Mouse (Mus musculus) liver, embryonic 11.5 days (tissue): ENCODE results near the gene Tmem274. TPM values are rescaled to one million over a fixed set of nuclear protein-coding genes. Genes with fewer than 3 reads are reported as not detected.

Experiments used
- ATAC-seq: fragments of 200-750 bp; cut with Nextera tagmentation; replicated peaks from 2 replicates; pipeline ENCODE4 v1.8.0; 2017; ENCODE audit warnings: moderate number of reproducible peaks, mild to moderate bottlenecking, moderate TSS enrichment, moderate library complexity; ENCODE audit not compliant: low FRiP score
- DNase-seq: peaks from one replicate; pipeline ENCODE4 v3.0.0-alpha.2; 2017; ENCODE audit warnings: low spot score
- H3K27ac ChIP-seq: fragments of 300-500 bp; sonication (generic); 2 replicates; pipeline ENCODE4 v1.5.1; 2014; ENCODE audit warnings: mild to moderate bottlenecking, low read depth, low read length, control low read depth
- H3K27me3 ChIP-seq: fragments of 300-500 bp; sonication (generic); replicated peaks from 2 replicates; pipeline ENCODE4 v1.6.1; 2014; ENCODE audit warnings: low read length, mixed read lengths; ENCODE audit not compliant: control insufficient read depth, insufficient read depth
- H3K36me3 ChIP-seq: fragments of 300-500 bp; sonication (generic); 2 replicates; pipeline ENCODE4 v1.6.1; 2014; ENCODE audit warnings: mild to moderate bottlenecking, low read length, moderate library complexity, mixed read lengths; ENCODE audit not compliant: control insufficient read depth, insufficient read depth
- H3K4me1 ChIP-seq: fragments of 300-500 bp; sonication (generic); replicated peaks from 2 replicates; pipeline ENCODE4 v1.6.1; 2014; ENCODE audit warnings: low read length, mixed read lengths; ENCODE audit not compliant: control insufficient read depth, insufficient read depth
- H3K4me2 ChIP-seq: fragments of 300-500 bp; sonication (generic); 2 replicates; pipeline ENCODE4 v1.6.1; 2014; ENCODE audit warnings: mild to moderate bottlenecking, control low read depth, moderate library complexity
- H3K4me3 ChIP-seq: fragments of 300-500 bp; sonication (generic); 2 replicates; pipeline ENCODE4 v1.5.1; 2014; ENCODE audit warnings: low read depth, low read length, control low read depth
- H3K9ac ChIP-seq: fragments of 300-500 bp; sonication (generic); 2 replicates; pipeline ENCODE4 v1.6.1; 2014; ENCODE audit warnings: low read depth, low read length, control low read depth
- H3K9me3 ChIP-seq: fragments of 300-500 bp; sonication (generic); 2 replicates; pipeline ENCODE4 v1.6.1; 2016; ENCODE audit warnings: low read length, inconsistent platforms, mixed read lengths; ENCODE audit not compliant: control insufficient read depth
- WGBS: fragments of 180-500 bp; shearing (Covaris S2); extraction: QIAGEN DNeasy Blood & Tissue Kit; methylation state at CpG from one replicate; pipeline ENCODE4 v1.1.7; 2014; 5-methylcytosine and 5-hydroxymethylcytosine counted together
- polyA plus RNA-seq: library from polyadenylated mRNA; unstranded; fragments of >200 nt; fragmentation: Nextera tagmentation; extraction: Ambion mirVana; gene quantifications from 2 replicates; pipeline ENCODE4 v1.2.1, GENCODE M21; 2014

Tmem274 gene
- polyA plus RNA-seq, 1 experiment from 2014 or later, result not detected

DNA sequence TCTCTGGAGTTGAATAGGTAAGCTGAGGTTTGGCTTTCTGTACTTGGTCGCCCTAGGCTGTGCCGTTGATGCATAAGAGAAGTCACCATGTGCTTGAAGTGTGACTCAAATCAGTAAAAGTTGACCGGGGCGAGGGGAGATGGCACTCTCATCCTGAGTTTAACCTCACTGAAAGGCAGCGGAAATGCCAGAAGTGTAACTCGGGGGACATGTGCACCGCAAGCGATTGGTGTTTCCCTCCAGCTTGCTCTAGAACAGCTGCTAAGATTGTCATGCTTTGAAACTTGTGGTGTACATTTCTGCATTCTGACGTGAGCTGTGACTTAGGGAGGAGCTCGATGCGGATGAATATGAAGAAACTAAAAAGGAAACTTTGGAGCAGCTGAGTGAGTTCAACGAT lies 10.6 kb downstream of the Tmem274 start:
- no peak overlapping the region for H3K27ac ChIP-seq
- no peaks in the 10 kb centered on the region for H3K27me3 ChIP-seq
- H3K36me3 ChIP-seq, result peaks cover 19% of the 10 kb centered on the region
- H3K9ac ChIP-seq, result no peak overlapping the region
- WGBS, result 94% methylated on average over 12 of the region's 12 CpGs
- H3K4me3 ChIP-seq, result no peak overlapping the region
- no peak for ATAC-seq
- H3K9me3 ChIP-seq, result no peaks in the 10 kb centered on the region
- no peak for DNase-seq
- H3K4me2 ChIP-seq, result no peak overlapping the region
- no peaks in the 10 kb centered on the region; the same call in 1 of the 2 replicates for H3K4me1 ChIP-seq

GRCm38 (mm10) chr4:149489415-149490240 lies 12.4 kb downstream of the Tmem274 start:
- WGBS, result 92% methylated on average over 14 of the region's 14 CpGs
- H3K36me3 ChIP-seq, result peaks cover 19% of the 10 kb centered on the region
- no peaks in the 10 kb centered on the region; the same call in 1 of the 2 replicates for H3K4me1 ChIP-seq
- DNase-seq, result no peak
- no peak overlapping the region for H3K4me3 ChIP-seq
- no peaks in the 10 kb centered on the region for H3K9me3 ChIP-seq
- no peak overlapping the region for H3K27ac ChIP-seq
- ATAC-seq, result no peak
- no peaks in the 10 kb centered on the region for H3K27me3 ChIP-seq
- H3K4me2 ChIP-seq, result no peak overlapping the region
- H3K9ac ChIP-seq, result no peak overlapping the region

DNA sequence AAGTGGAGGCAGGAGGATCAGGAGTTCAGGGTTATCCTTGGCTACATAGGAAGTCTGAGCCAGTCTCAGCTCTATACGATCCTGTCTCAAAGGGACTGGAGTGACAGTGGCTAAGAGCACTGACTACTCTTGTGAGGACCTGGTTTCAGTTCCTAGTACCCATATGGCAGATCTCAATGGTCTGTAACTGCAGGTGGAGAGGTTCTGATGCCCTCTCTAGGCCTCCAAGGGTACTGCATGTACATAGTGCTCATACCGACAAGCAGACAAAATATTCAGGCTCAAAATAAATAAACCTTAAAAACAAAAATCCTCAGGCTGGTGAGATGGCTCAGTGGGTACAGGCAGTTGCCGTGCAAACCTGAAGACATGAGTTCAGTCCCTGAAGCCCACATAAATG lies 14.0 kb downstream of the Tmem274 start:
- whole genome bisulfite sequencing, result 93% methylated on average over 3 of the region's 3 CpGs
- Histone ChIP-seq H3K27me3 (no peaks in the 10 kb centered on the region), H3K4me1 (no peaks in the 10 kb centered on the region; the same call in 1 of the 2 replicates), H3K4me2 (no peak overlapping the region), H3K36me3 (peaks cover 28% of the 10 kb centered on the region), H3K4me3 (no peak overlapping the region), H3K9ac (no peak overlapping the region), H3K9me3 (no peaks in the 10 kb centered on the region), H3K27ac (no peak overlapping the region)
- DNase-seq (no peak), ATAC-seq (no peak)

DNA sequence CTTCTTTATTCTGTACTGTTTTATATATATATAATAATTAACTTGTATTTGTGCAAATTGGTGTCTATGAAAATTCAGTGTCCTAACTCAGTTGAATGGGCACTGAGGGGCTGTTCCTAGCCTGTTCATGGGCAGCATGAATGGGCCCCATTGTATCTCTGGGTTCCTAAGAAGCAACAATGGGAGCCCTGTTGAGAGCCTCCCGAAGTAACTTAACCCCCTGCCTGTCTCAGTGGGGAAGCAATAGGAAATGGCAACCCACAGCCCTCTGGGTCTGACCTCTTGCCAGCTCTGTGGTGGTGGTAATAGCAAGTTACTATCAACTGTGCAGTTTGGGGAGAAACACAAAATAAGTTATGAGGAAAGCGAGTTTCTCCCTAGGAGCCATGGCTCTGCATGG lies 19.4 kb downstream of the Tmem274 start:
- DNase-seq (no peak), ATAC-seq (no peak)
- 87% methylated on average over 2 of the region's 2 CpGs for WGBS
- Histone ChIP-seq H3K4me2 (no peak overlapping the region), H3K4me3 (no peak overlapping the region), H3K9me3 (no peaks in the 10 kb centered on the region), H3K27ac (no peak overlapping the region), H3K36me3 (peaks cover 19% of the 10 kb centered on the region), H3K9ac (no peak overlapping the region), H3K4me1 (no peaks in the 10 kb centered on the region; the same call in 1 of the 2 replicates), H3K27me3 (no peaks in the 10 kb centered on the region)

DNA sequence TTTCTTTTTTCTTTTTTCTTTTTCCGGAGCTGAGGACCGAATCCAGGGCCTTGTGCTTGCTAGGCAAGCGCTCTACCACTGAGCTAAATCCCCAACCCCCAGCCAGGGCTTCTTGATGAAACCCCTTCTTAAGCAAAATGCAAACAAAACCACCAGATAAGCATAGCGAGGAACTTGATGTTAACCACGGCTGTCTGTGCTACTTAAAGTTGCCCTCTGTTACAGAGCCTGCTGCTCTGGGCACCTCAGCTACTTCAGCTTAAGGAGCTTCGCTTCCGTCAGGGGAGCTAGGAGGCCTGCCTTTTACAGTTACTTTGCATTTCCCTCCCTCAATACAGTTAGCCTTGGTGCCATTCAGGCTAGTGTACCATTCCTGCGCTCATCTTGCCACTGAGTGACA lies 21.7 kb downstream of the Tmem274 start:
- 77% methylated on average over 8 of the region's 8 CpGs for WGBS
- no peak for ATAC-seq
- no peak overlapping the region for H3K4me2 ChIP-seq
- H3K36me3 ChIP-seq, result peaks cover 19% of the 10 kb centered on the region
- H3K9me3 ChIP-seq, result no peaks in the 10 kb centered on the region
- H3K9ac ChIP-seq, result no peak overlapping the region
- H3K4me3 ChIP-seq, result no peak overlapping the region
- H3K4me1 ChIP-seq, result no peaks in the 10 kb centered on the region; the same call in 1 of the 2 replicates
- DNase-seq, result no peak
- no peaks in the 10 kb centered on the region for H3K27me3 ChIP-seq
- no peak overlapping the region for H3K27ac ChIP-seq

GRCm38 (mm10) chr4:149499790-149500189 lies 22.6 kb downstream of the Tmem274 start:
- Histone ChIP-seq H3K36me3 (peaks cover 18% of the 10 kb centered on the region), H3K4me3 (no peak overlapping the region), H3K27ac (no peak overlapping the region), H3K27me3 (no peaks in the 10 kb centered on the region), H3K4me1 (no peaks in the 10 kb centered on the region; the same call in 1 of the 2 replicates), H3K9me3 (no peaks in the 10 kb centered on the region), H3K9ac (no peak overlapping the region), H3K4me2 (no peak overlapping the region)
- 71% methylated on average over 5 of the region's 5 CpGs for WGBS
- ATAC-seq (no peak), DNase-seq (no peak)

- Histone ChIP-seq H3K9ac (no peak overlapping the region), H3K27me3 (no peaks in the 10 kb centered on the region), H3K9me3 (no peaks in the 10 kb centered on the region), H3K4me2 (no peak overlapping the region), H3K4me1 (no peaks in the 10 kb centered on the region), H3K4me3 (no peak overlapping the region), H3K27ac (no peak overlapping the region), H3K36me3 (no peaks in the 10 kb centered on the region)
- ATAC-seq, result no peak
- DNase-seq, result no peak
- 82% methylated on average over 5 of the region's 5 CpGs for WGBS
Observed at GRCm38 (mm10) chr4:149504363-149504762, 27.2 kb downstream of the Tmem274 start.

DNA sequence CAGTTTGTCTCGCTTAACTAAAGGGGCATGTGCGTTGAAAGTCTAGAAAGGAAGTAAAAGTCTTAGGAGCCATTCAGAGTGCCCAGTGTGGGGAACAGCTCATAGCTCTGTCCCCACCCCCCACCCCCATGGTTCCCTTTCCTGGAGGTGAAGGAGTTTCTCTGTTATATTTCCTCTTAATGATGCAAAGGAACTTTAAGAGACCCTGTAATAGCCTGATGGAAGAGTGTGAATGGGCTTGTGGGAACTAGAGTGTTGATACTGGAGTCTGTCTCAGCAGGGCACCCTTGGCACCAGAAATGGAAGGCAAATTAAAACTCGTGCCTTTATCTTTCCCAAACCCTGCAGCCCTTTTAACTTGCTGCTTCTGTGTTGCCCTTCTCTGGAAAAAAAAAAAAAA lies 27.7 kb downstream of the Tmem274 start:
- H3K4me1 ChIP-seq, result no peaks in the 10 kb centered on the region

More for the DNA sequence above, 27.7 kb downstream of the Tmem274 start:
- no peak for DNase-seq
- ATAC-seq, result no peak
- H3K27me3 ChIP-seq, result no peaks in the 10 kb centered on the region
- no peak overlapping the region for H3K9ac ChIP-seq
- H3K4me2 ChIP-seq, result no peak overlapping the region
- WGBS, result 23% methylated on average over 3 of the region's 3 CpGs
- no peak overlapping the region for H3K27ac ChIP-seq
- no peaks in the 10 kb centered on the region for H3K36me3 ChIP-seq
- H3K4me3 ChIP-seq, result no peak overlapping the region
- H3K9me3 ChIP-seq, result no peaks in the 10 kb centered on the region
